Mouse (Mus musculus) midbrain, postnatal 0 days (tissue): ENCODE data around the gene Zdhhc25. TPM values are rescaled to one million over a fixed set of nuclear protein-coding genes. Genes with fewer than 3 reads are reported as not detected.

Experiments
- ATAC-seq: fragments of 200-750 bp; cut with Nextera tagmentation; 2 replicates; pipeline ENCODE4 v1.8.0; 2017; ENCODE audit warnings: moderate number of reproducible peaks, mild to moderate bottlenecking, moderate TSS enrichment, moderate library complexity; ENCODE audit not compliant: low FRiP score
- DNase-seq: peaks from one replicate; pipeline ENCODE4 v3.0.0-alpha.2; 2015; ENCODE audit warnings: low spot score
- H3K27ac ChIP-seq: fragments of 300-500 bp; sonication (generic); 2 replicates; pipeline ENCODE4 v1.5.1; 2014; ENCODE audit warnings: low read depth, mild to moderate bottlenecking, low read length, mixed read lengths
- H3K27me3 ChIP-seq: fragments of 300-500 bp; sonication (generic); 2 replicates; pipeline ENCODE4 v1.6.1; 2014; ENCODE audit warnings: low read length, control low read depth, mixed read lengths; ENCODE audit not compliant: insufficient read depth
- H3K36me3 ChIP-seq: fragments of 300-500 bp; sonication (generic); 2 replicates; pipeline ENCODE4 v1.6.1; 2014; ENCODE audit warnings: low read length, control low read depth, mixed read lengths; ENCODE audit not compliant: insufficient read depth
- H3K4me1 ChIP-seq: fragments of 300-500 bp; sonication (generic); 2 replicates; pipeline ENCODE4 v1.6.1; 2014; ENCODE audit warnings: mild to moderate bottlenecking, control low read depth, antibody characterized with exemption, low read length, mixed read lengths; ENCODE audit not compliant: insufficient read depth
- H3K4me2 ChIP-seq: fragments of 300-500 bp; sonication (generic); 2 replicates; pipeline ENCODE4 v1.6.1; 2014; ENCODE audit warnings: low read depth, mild to moderate bottlenecking, low read length, mixed read lengths; ENCODE audit not compliant: poor library complexity, severe bottlenecking
- H3K4me3 ChIP-seq: fragments of 300-500 bp; sonication (generic); 2 replicates; pipeline ENCODE4 v1.5.1; 2014; ENCODE audit warnings: low read depth, mild to moderate bottlenecking, low read length, moderate library complexity
- H3K9ac ChIP-seq: fragments of 300-500 bp; sonication (generic); replicated peaks from 2 replicates; pipeline ENCODE4 v1.6.1; 2014; ENCODE audit warnings: mild to moderate bottlenecking, low read length, moderate library complexity, mixed read lengths; ENCODE audit not compliant: poor library complexity, severe bottlenecking
- H3K9me3 ChIP-seq: fragments of 300-500 bp; sonication (generic); 2 replicates; pipeline ENCODE4 v1.6.1; 2016; ENCODE audit warnings: low read length, control low read depth
- CTCF ChIP-seq: IDR thresholded peaks from 2 replicates; pipeline ENCODE4 v1.5.1; 2016; ENCODE audit warnings: antibody characterized with exemption, mild to moderate bottlenecking
- WGBS: fragments of 180-500 bp; shearing (Covaris S2); extraction: QIAGEN DNeasy Blood & Tissue Kit; methylation state at CpG from one replicate; pipeline ENCODE4 v1.1.7; 2014; 5-methylcytosine and 5-hydroxymethylcytosine counted together
- polyA plus RNA-seq: library from polyadenylated mRNA; unstranded; fragments of >200 nt; fragmentation: Nextera tagmentation; extraction: Ambion mirVana; gene quantifications from 2 replicates; pipeline ENCODE4 v1.2.1, GENCODE M21; 2015
- total RNA-seq: library from RNA; depleted of rRNA; stranded (reverse); fragments of >200 nt; gene quantifications from 2 replicates; pipeline ENCODE4 v1.2.3, GENCODE M21; 2014; rRNA removed

Gene Zdhhc25
- total and polyA plus RNA-seq, 2 experiments from 2014 or later = not detected

DNA sequence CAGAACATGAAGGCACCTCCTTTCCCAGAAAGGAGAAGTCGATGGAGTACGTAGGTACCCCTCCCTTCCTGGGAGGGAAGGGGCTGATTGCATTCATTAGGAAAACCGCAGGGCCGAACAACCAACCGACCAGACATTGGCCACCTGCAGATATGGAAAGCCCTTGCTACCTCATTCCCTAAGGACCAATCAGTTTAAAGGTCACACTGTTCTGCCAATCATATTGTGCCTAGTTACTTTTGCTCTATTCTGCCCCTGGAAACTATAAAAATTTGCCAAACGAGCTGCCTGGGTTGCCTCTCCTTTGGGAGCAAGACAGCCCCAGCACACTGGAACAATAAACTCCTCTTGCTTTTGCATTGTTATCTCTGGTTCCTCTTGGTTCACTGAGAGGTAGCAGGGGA is 24.8 kb downstream of the Zdhhc25 start:
- H3K9ac ChIP-seq = no peak overlapping the region
- no peak for TF ChIP-seq CTCF
- no peak overlapping the region for H3K27ac ChIP-seq
- no peaks in the 10 kb centered on the region for H3K36me3 ChIP-seq
- 77% methylated on average over 6 of the region's 6 CpGs for WGBS
- H3K27me3 ChIP-seq = no peaks in the 10 kb centered on the region
- no peaks in the 10 kb centered on the region for H3K4me1 ChIP-seq
- H3K4me2 ChIP-seq = no peak overlapping the region
- H3K4me3 ChIP-seq = no peak overlapping the region
- DNase-seq = no peak
- ATAC-seq = no peak
- no peaks in the 10 kb centered on the region for H3K9me3 ChIP-seq

DNA sequence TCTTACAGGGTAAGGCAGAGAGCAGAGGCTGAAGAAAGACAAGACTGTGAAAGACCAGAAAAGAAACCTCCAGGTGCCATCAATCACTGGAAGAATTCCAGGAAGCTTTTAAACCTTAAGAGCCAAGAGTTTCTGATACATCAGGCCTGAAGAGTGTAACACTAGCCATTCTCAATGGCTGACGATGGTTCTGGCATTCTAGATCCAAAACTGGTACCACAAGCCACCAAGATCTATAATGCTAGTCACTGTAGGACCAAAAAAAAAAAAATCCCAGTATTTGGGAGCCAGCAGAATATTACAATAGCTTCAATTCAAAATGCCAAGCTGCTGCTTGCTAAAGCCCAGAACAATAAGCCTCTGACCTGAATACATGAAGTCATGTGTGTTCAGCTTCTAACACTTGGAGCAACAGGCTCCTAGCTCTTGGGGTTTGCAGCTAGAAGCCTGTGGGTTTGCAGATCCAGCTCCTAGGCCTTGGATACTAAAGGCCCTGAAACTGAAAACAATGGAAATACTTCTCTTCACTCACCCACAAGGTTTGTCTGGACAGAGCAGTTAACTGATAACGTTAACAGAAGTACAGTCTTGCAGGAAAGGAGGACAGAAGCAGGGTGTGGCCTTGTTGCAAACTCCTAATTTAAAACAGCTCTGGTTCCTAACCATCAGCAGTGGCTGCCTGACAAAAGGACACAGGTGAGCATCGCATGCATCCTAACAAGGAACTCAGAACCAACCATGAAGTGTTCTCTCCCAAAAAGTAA is 25.4 kb downstream of the Zdhhc25 start:
- WGBS = 79% methylated on average over 3 of the region's 3 CpGs

GRCm38 (mm10) chr15:88626886-88627488 is 26.9 kb downstream of the Zdhhc25 start:
- no peaks in the 10 kb centered on the region for H3K36me3 ChIP-seq
- H3K27ac ChIP-seq = no peak overlapping the region
- ATAC-seq = no peak
- no peaks in the 10 kb centered on the region for H3K9me3 ChIP-seq
- no peak overlapping the region for H3K9ac ChIP-seq
- no peak overlapping the region for H3K4me3 ChIP-seq
- H3K4me1 ChIP-seq = no peaks in the 10 kb centered on the region
- DNase-seq = no peak
- H3K4me2 ChIP-seq = no peak overlapping the region
- no peak for TF ChIP-seq CTCF
- 85% methylated on average over 5 of the region's 5 CpGs for WGBS
- no peaks in the 10 kb centered on the region for H3K27me3 ChIP-seq

More for the DNA sequence above, 25.4 kb downstream of the Zdhhc25 start:
- no peak for ATAC-seq
- H3K9ac ChIP-seq = no peak overlapping the region
- H3K4me1 ChIP-seq = no peaks in the 10 kb centered on the region
- H3K9me3 ChIP-seq = no peaks in the 10 kb centered on the region
- no peak overlapping the region for H3K27ac ChIP-seq
- no peaks in the 10 kb centered on the region for H3K36me3 ChIP-seq
- no peak for TF ChIP-seq CTCF
- H3K27me3 ChIP-seq = no peaks in the 10 kb centered on the region
- H3K4me2 ChIP-seq = no peak overlapping the region
- no peak overlapping the region for H3K4me3 ChIP-seq
- no peak for DNase-seq

DNA sequence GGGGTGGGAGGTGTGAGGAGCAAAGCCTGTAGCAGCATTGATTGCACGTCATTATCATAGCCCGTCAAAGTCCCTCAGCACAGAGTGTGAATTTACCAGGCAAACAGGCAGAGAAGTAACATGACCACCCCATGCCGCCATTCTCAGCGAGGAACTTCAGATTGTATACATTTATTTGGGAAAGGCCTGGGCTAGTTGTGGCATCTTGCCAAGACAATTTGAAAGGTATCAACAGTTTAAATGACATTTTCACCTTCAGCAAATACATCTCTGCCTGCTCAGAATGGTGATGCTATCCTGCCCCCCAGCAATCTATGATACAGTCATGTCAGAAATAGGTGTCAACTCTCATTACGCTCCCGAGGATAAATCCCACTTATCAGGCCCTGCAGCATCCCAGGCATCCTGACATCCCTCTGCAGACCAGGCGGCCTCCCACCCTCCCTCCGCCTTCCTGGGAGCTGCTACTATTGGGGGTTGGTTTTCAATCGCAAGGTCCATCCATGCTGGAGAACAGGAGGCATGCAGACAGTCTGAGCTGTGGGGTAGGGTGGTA is 28.8 kb downstream of the Zdhhc25 start:
- H3K4me1 ChIP-seq = no peaks in the 10 kb centered on the region
- H3K4me3 ChIP-seq = no peak overlapping the region
- WGBS = 51% methylated on average over 9 of the region's 9 CpGs
- DNase-seq = no peak
- no peaks in the 10 kb centered on the region for H3K27me3 ChIP-seq
- no peaks in the 10 kb centered on the region for H3K9me3 ChIP-seq
- no peak for TF ChIP-seq CTCF
- H3K9ac ChIP-seq = no peak overlapping the region
- no peak overlapping the region for H3K4me2 ChIP-seq
- H3K27ac ChIP-seq = no peak overlapping the region
- H3K36me3 ChIP-seq = no peaks in the 10 kb centered on the region
- ATAC-seq = no peak

DNA sequence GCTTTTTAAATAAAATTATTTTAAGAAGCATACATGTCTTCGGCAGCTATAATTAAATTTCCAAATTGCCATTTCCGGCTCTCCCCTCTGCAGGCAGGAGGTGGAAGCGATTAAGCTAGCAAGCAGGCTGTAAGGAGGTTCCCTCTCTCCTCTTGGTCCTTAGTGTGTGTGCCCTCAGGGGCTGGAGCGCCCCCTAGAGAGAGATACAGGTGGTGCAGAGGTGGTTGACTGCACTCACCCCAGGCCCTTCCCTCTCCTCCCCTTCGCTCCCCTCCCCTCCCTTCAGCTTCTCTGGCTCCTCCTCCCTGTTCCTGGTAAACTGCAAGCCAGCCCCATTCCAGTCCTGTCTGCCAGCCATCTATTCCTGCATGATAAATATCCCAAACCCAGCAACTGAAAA is 35.1 kb downstream of the Zdhhc25 start:
- no peak overlapping the region for H3K4me3 ChIP-seq
- TF ChIP-seq CTCF = peak; percentile 46
- ATAC-seq (no peak), DNase-seq (no peak)
- no peak overlapping the region for H3K4me2 ChIP-seq
- no peaks in the 10 kb centered on the region for H3K9me3 ChIP-seq
- H3K36me3 ChIP-seq = no peaks in the 10 kb centered on the region
- H3K27me3 ChIP-seq = no peaks in the 10 kb centered on the region
- WGBS = 55% methylated on average over 5 of the region's 5 CpGs
- H3K9ac ChIP-seq = no peak overlapping the region
- no peak overlapping the region for H3K27ac ChIP-seq
- H3K4me1 ChIP-seq = no peaks in the 10 kb centered on the region

DNA sequence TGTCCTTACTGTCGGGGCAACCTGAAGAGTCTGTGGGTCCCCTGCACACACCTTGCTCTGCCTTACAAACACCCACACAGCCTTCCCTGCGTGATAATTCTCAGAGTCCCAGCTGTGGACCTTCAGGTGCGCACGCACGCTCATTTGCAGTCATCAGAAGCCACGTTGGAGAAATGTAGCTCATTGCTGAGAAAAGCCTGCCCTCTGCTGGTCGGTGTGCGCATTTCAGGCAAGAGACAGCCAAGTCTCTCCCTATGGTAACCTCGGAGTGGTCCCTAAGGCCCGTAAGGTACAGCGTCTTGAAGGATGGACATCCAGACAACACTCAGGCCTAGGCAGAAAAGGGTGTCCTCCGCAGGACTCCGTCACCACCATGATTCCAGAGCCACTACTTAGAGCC is 50.9 kb downstream of the Zdhhc25 start:
- WGBS = 16% methylated on average over 13 of the region's 13 CpGs
- Histone ChIP-seq H3K9ac (0 out of 2 replicates have a peak overlapping the region, but pooled peaks have one; percentile 13), H3K4me3 (no peak overlapping the region), H3K27ac (no peak overlapping the region), H3K27me3 (peaks cover 9% of the 10 kb centered on the region; the same call in 1 of the 2 replicates), H3K4me2 (0 out of 2 replicates have a peak overlapping the region, but pooled peaks have one; percentile 18), H3K4me1 (0 out of 2 replicates have a peak, but pooled peaks cover 2% of the 10 kb centered on the region), H3K36me3 (no peaks in the 10 kb centered on the region), H3K9me3 (no peaks in the 10 kb centered on the region)
- ATAC-seq (peak; percentile 44; the same call in 1 of the 2 replicates), DNase-seq (peak; percentile 89)
- TF ChIP-seq CTCF = peak; percentile 99

Other genes with a start within 250 kb of the Zdhhc25 start
- gene Brd1, start 133.9 kb downstream of the Zdhhc25 start, total RNA-seq = 42.2 and 51.4 TPM in 2 replicates
- 9.7 and 11.7 TPM in 2 replicates for gene Brd1, start 133.9 kb downstream of the Zdhhc25 start, polyA plus RNA-seq
- gene Zbed4, start 151.4 kb downstream of the Zdhhc25 start, total RNA-seq = 19.2 and 20.7 TPM in 2 replicates
- gene Zbed4, start 151.4 kb downstream of the Zdhhc25 start, polyA plus RNA-seq = 4.3 and 4.5 TPM in 2 replicates
- 9.3 and 11.5 TPM in 2 replicates for gene Alg12, start 219.0 kb downstream of the Zdhhc25 start, total RNA-seq
- 5.5 and 7.0 TPM in 2 replicates for gene Alg12, start 219.0 kb downstream of the Zdhhc25 start, polyA plus RNA-seq
- 25.4 and 31.5 TPM in 2 replicates for gene Creld2, start 219.3 kb downstream of the Zdhhc25 start, total RNA-seq
- 38.2 and 41.7 TPM in 2 replicates for gene Creld2, start 219.3 kb downstream of the Zdhhc25 start, polyA plus RNA-seq